Mouse (Mus musculus) embryonic facial prominence, embryonic 13.5 days (tissue): ENCODE measurements around the gene Olfr286. TPM values are rescaled to one million over a fixed set of nuclear protein-coding genes. Genes with fewer than 3 reads are reported as not detected.

Source experiments
- ATAC-seq: fragments of 200-750 bp; cut with Nextera tagmentation; 2 replicates; pipeline ENCODE4 v1.8.0; 2017; ENCODE audit warnings: low read depth; ENCODE audit not compliant: insufficient number of reproducible peaks, insufficient read depth, low FRiP score, low TSS enrichment
- H3K27ac ChIP-seq: fragments of 300-500 bp; sonication (generic); 2 replicates; pipeline ENCODE4 v1.5.1; 2015; ENCODE audit warnings: moderate library complexity, mild to moderate bottlenecking, inconsistent platforms
- H3K27me3 ChIP-seq: fragments of 300-500 bp; sonication (generic); 2 replicates; pipeline ENCODE4 v1.6.1; 2015; ENCODE audit warnings: mild to moderate bottlenecking, inconsistent platforms
- H3K36me3 ChIP-seq: fragments of 300-500 bp; sonication (generic); 2 replicates; pipeline ENCODE4 v1.6.1; 2015; ENCODE audit warnings: mild to moderate bottlenecking, inconsistent platforms
- H3K4me1 ChIP-seq: fragments of 300-500 bp; sonication (generic); 2 replicates; pipeline ENCODE4 v1.6.1; 2015; ENCODE audit warnings: inconsistent platforms
- H3K4me2 ChIP-seq: fragments of 300-500 bp; sonication (generic); 2 replicates; pipeline ENCODE4 v1.6.1; 2015; ENCODE audit warnings: moderate library complexity, mild to moderate bottlenecking, inconsistent platforms
- H3K4me3 ChIP-seq: fragments of 300-500 bp; sonication (generic); 2 replicates; pipeline ENCODE4 v1.5.1; 2015; ENCODE audit warnings: mild to moderate bottlenecking, inconsistent platforms
- H3K9ac ChIP-seq: fragments of 300-500 bp; sonication (generic); 2 replicates; pipeline ENCODE4 v1.6.1; 2015; ENCODE audit warnings: mild to moderate bottlenecking, inconsistent platforms
- H3K9me3 ChIP-seq: fragments of 300-500 bp; sonication (generic); 2 replicates; pipeline ENCODE4 v1.6.1; 2016; ENCODE audit warnings: inconsistent platforms
- WGBS: fragments of 180-500 bp; shearing (Covaris S2); methylation state at CpG from one replicate; pipeline ENCODE4 v1.1.7; 2015; ENCODE audit warnings: mixed read lengths; 5-methylcytosine and 5-hydroxymethylcytosine counted together
- polyA plus RNA-seq: library from polyadenylated mRNA; unstranded; fragments of >200 nt; fragmentation: Nextera tagmentation; extraction: Ambion mirVana; gene quantifications from 2 replicates; pipeline ENCODE4 v1.2.1, GENCODE M21; 2015

Gene Olfr286
- polyA plus RNA-seq = not detected in 2 replicates

- Histone ChIP-seq H3K4me2 (no peak within 1 kb of the TSS), H3K4me3 (no peak within 1 kb of the TSS), H3K27ac (no peak within 1 kb of the TSS), H3K9me3 (no peaks in the 10 kb centered on the region), H3K4me1 (no peaks in the 10 kb centered on the region), H3K27me3 (peaks cover 4% of the 10 kb centered on the region), H3K9ac (no peak within 1 kb of the TSS), H3K36me3 (no peaks in the 10 kb centered on the region)
- ATAC-seq = no peak
- 89% methylated on average over 4 of the region's 4 CpGs for WGBS
These were observed at the start of gene Olfr286 for GRCm38 (mm10) chr15:98234350-98234749. TSS of gene Olfr286 (minus strand) at chr15:98234450.

GRCm38 (mm10) chr15:98257776-98258175 lies 23.5 kb upstream of the Olfr286 start:
- Histone ChIP-seq H3K27ac (no peak overlapping the region), H3K9me3 (no peaks in the 10 kb centered on the region), H3K4me1 (no peaks in the 10 kb centered on the region), H3K9ac (no peak overlapping the region), H3K27me3 (no peaks in the 10 kb centered on the region), H3K4me3 (no peak overlapping the region), H3K36me3 (no peaks in the 10 kb centered on the region), H3K4me2 (no peak overlapping the region)
- 80% methylated on average over 7 of the region's 7 CpGs for WGBS
- ATAC-seq = no peak

GRCm38 (mm10) chr15:98257193-98257592 lies 22.9 kb upstream of the Olfr286 start, which contains the start of gene H1fnt:
TSS of gene H1fnt (minus strand) at chr15:98257293.
- ATAC-seq = no peak
- Histone ChIP-seq H3K4me1 (no peaks in the 10 kb centered on the region), H3K4me3 (no peak within 1 kb of the TSS), H3K27me3 (no peaks in the 10 kb centered on the region), H3K36me3 (no peaks in the 10 kb centered on the region), H3K27ac (no peak within 1 kb of the TSS), H3K9ac (no peak within 1 kb of the TSS), H3K4me2 (no peak within 1 kb of the TSS), H3K9me3 (no peaks in the 10 kb centered on the region)
- 86% methylated on average over 8 of the region's 8 CpGs for WGBS

- H3K36me3 ChIP-seq = no peaks in the 10 kb centered on the region
- no peak overlapping the region for H3K27ac ChIP-seq
- no peak overlapping the region for H3K4me3 ChIP-seq
- no peak for ATAC-seq
- H3K9me3 ChIP-seq = no peaks in the 10 kb centered on the region
- no peaks in the 10 kb centered on the region for H3K27me3 ChIP-seq
- H3K9ac ChIP-seq = no peak overlapping the region
- H3K4me1 ChIP-seq = no peaks in the 10 kb centered on the region
- WGBS = 95% methylated on average over 13 of the region's 13 CpGs
- H3K4me2 ChIP-seq = no peak overlapping the region
These were observed 22.0 kb upstream of the Olfr286 start for GRCm38 (mm10) chr15:98256271-98256670.

- Histone ChIP-seq H3K4me2 (no peak overlapping the region), H3K27me3 (peaks cover 4% of the 10 kb centered on the region), H3K4me3 (no peak overlapping the region), H3K36me3 (no peaks in the 10 kb centered on the region), H3K9ac (no peak overlapping the region), H3K9me3 (no peaks in the 10 kb centered on the region), H3K27ac (no peak overlapping the region), H3K4me1 (no peaks in the 10 kb centered on the region)
- ATAC-seq = no peak
- 87% methylated on average over 4 of the region's 4 CpGs for WGBS
These were observed 1.2 kb upstream of the Olfr286 start for GRCm38 (mm10) chr15:98235442-98235841.

GRCm38 (mm10) chr15:98226096-98226495 lies 8.2 kb downstream of the Olfr286 start:
- H3K4me1 ChIP-seq = no peaks in the 10 kb centered on the region
- H3K27me3 ChIP-seq = no peaks in the 10 kb centered on the region
- H3K4me2 ChIP-seq = no peak overlapping the region
- 70% methylated on average over 7 of the region's 7 CpGs for WGBS
- H3K9me3 ChIP-seq = no peaks in the 10 kb centered on the region
- no peaks in the 10 kb centered on the region for H3K36me3 ChIP-seq
- H3K27ac ChIP-seq = no peak overlapping the region
- no peak for ATAC-seq
- no peak overlapping the region for H3K4me3 ChIP-seq
- H3K9ac ChIP-seq = no peak overlapping the region

- Histone ChIP-seq H3K9ac (no peak overlapping the region), H3K4me2 (no peak overlapping the region), H3K4me3 (no peak overlapping the region), H3K36me3 (no peaks in the 10 kb centered on the region), H3K4me1 (no peaks in the 10 kb centered on the region), H3K27me3 (no peaks in the 10 kb centered on the region), H3K9me3 (no peaks in the 10 kb centered on the region), H3K27ac (no peak overlapping the region)
- no peak for ATAC-seq
- 38% methylated on average over 16 of the region's 16 CpGs for WGBS
These were observed 8.6 kb downstream of the Olfr286 start for GRCm38 (mm10) chr15:98225610-98226009.

- no peak for ATAC-seq
- H3K4me3 ChIP-seq = no peak overlapping the region
These were observed 11.9 kb downstream of the Olfr286 start for GRCm38 (mm10) chr15:98222377-98222776.

GRCm38 (mm10) chr15:98220877-98221276 lies 13.4 kb downstream of the Olfr286 start, which contains the start of the genes Gm44579 and Olfr287:
TSS of gene Gm44579 (minus strand) at chr15:98220977.
TSS of gene Olfr287 (minus strand) at chr15:98221056.
- Histone ChIP-seq H3K9me3 (no peaks in the 10 kb centered on the region), H3K4me1 (no peaks in the 10 kb centered on the region), H3K4me2 (no peak within 1 kb of the TSS), H3K27me3 (no peaks in the 10 kb centered on the region), H3K36me3 (no peaks in the 10 kb centered on the region), H3K27ac (no peak within 1 kb of the TSS), H3K4me3 (no peak within 1 kb of the TSS), H3K9ac (no peak within 1 kb of the TSS)
- 69% methylated on average over 4 of the region's 4 CpGs for WGBS
- no peak for ATAC-seq

More at GRCm38 (mm10) chr15:98222377-98222776, 11.9 kb downstream of the Olfr286 start:
- H3K27me3 ChIP-seq = no peaks in the 10 kb centered on the region
- no peaks in the 10 kb centered on the region for H3K9me3 ChIP-seq
- H3K9ac ChIP-seq = no peak overlapping the region
- H3K4me2 ChIP-seq = no peak overlapping the region
- H3K36me3 ChIP-seq = no peaks in the 10 kb centered on the region
- H3K27ac ChIP-seq = no peak overlapping the region
- no peaks in the 10 kb centered on the region for H3K4me1 ChIP-seq

- WGBS = 72% methylated on average over 5 of the region's 5 CpGs
- Histone ChIP-seq H3K4me2 (no peak overlapping the region), H3K36me3 (no peaks in the 10 kb centered on the region), H3K9ac (no peak overlapping the region), H3K9me3 (no peaks in the 10 kb centered on the region), H3K4me1 (no peaks in the 10 kb centered on the region), H3K4me3 (no peak overlapping the region), H3K27me3 (no peaks in the 10 kb centered on the region), H3K27ac (no peak overlapping the region)
- no peak for ATAC-seq
These were observed 20.1 kb downstream of the Olfr286 start for GRCm38 (mm10) chr15:98214130-98214529.

GRCm38 (mm10) chr15:98213336-98213870 lies 20.8 kb downstream of the Olfr286 start:
- Histone ChIP-seq H3K36me3 (no peaks in the 10 kb centered on the region), H3K4me2 (no peak overlapping the region), H3K27ac (no peak overlapping the region), H3K27me3 (no peaks in the 10 kb centered on the region), H3K9ac (no peak overlapping the region), H3K9me3 (no peaks in the 10 kb centered on the region), H3K4me1 (no peaks in the 10 kb centered on the region), H3K4me3 (no peak overlapping the region)
- WGBS = 80% methylated on average over 5 of the region's 5 CpGs
- no peak for ATAC-seq

- no peak for ATAC-seq
- Histone ChIP-seq H3K4me2 (no peak overlapping the region), H3K27me3 (no peaks in the 10 kb centered on the region), H3K4me3 (no peak overlapping the region), H3K36me3 (no peaks in the 10 kb centered on the region), H3K27ac (no peak overlapping the region), H3K9me3 (no peaks in the 10 kb centered on the region), H3K9ac (no peak overlapping the region), H3K4me1 (no peaks in the 10 kb centered on the region)
- WGBS = 87% methylated on average over 7 of the region's 7 CpGs
These were observed 24.6 kb downstream of the Olfr286 start for GRCm38 (mm10) chr15:98209676-98210075.
